Mouse (Mus musculus) central nervous system, embryonic 11.5 days (tissue): ENCODE measurements around the gene Smg1. TPM values are rescaled to one million over a fixed set of nuclear protein-coding genes. Genes with fewer than 3 reads are reported as not detected.

Source experiments
- polyA plus RNA-seq: library from polyadenylated mRNA; depleted of rRNA; stranded (reverse); fragments of >200 nt; gene quantifications from 2 replicates; pipeline ENCODE4 v1.2.3, GENCODE M21; 2012; rRNA removed

Smg1 gene
- polyA plus RNA-seq: 40.6 and 57.5 TPM in 2 replicates

GRCm38 (mm10) chr7:118243453-118244385 is at the start of gene Smg1:
Gene Smg1 (minus strand): TSS chr7:118243670.

GRCm38 (mm10) chr7:118129430-118130041 is 113.9 kb downstream of the Smg1 start, which contains the start of gene Arl6ip1:
Gene Arl6ip1 (minus strand): TSS chr7:118129662.

GRCm38 (mm10) chr7:118115877-118116568 is 127.4 kb downstream of the Smg1 start, which contains the start of gene Rps15a:
Gene Rps15a (minus strand): TSS chr7:118116188.

Other genes starting within 250 kb of the Smg1 start
- gene Rps15a, start 127.5 kb downstream of the Smg1 start, polyA plus RNA-seq: 3,186 and 5,028 TPM in 2 replicates
- gene Arl6ip1, start 114.0 kb downstream of the Smg1 start, polyA plus RNA-seq: 313 and 382 TPM in 2 replicates
- 1.9 and 3.6 TPM in 2 replicates for gene Syt17, start 204.6 kb upstream of the Smg1 start, polyA plus RNA-seq
- gene Itpripl2, start 248.3 kb upstream of the Smg1 start, polyA plus RNA-seq: 4.2 and 5.7 TPM in 2 replicates